Mouse (Mus musculus): ENCODE results near the gene Ccdc141. TPM values are rescaled to one million over a fixed set of nuclear protein-coding genes. Genes with fewer than 3 reads are reported as not detected.
A peak's percentile ranks its signal among the peaks of the same experiment; 100 is the strongest.

Gene Ccdc141
- polyA plus RNA-seq, 1 experiment from 2014 or later: 3.0 TPM

GRCm38 (mm10) chr2:77182271-77182995, 12.0 kb upstream of the Ccdc141 start:
- H3K36me3 ChIP-seq (replicated peaks; ENCODE audit: insufficient read depth, low read length): no peaks in the 10 kb centered on the region
- no peak overlapping the region for H3K4me2 ChIP-seq (ENCODE audit: low read depth, low read length)
- TF ChIP-seq EP300 (IDR thresholded peaks at IDR 0.05; ENCODE audit: low read depth) (no peak), CTCF (IDR thresholded peaks at IDR 0.05; ENCODE audit: low read depth) (no peak)
- H3K27ac ChIP-seq (ENCODE audit: low read depth): no peak overlapping the region
- WGBS (ENCODE audit: insufficient replicate concordance): 62% methylated on average over 4 of the region's 4 CpGs
- H3K9me3 ChIP-seq (ENCODE audit: low read length): no peaks in the 10 kb centered on the region
- no peaks in the 10 kb centered on the region for H3K4me1 ChIP-seq (ENCODE audit: insufficient read depth)
- no peak overlapping the region for H3K9ac ChIP-seq (replicated peaks)
- no peaks in the 10 kb centered on the region for H3K27me3 ChIP-seq (ENCODE audit: insufficient read depth, low read length)
- ATAC-seq (no peak), DNase-seq (no peak)
- no peak overlapping the region for H3K4me3 ChIP-seq (ENCODE audit: low read depth, low read length)

GRCm38 (mm10) chr2:77177472-77177871, 7.0 kb upstream of the Ccdc141 start:
- peak; percentile 84 for ATAC-seq
- no peaks in the 10 kb centered on the region for H3K27me3 ChIP-seq (ENCODE audit: insufficient read depth, low read length)
- no peak for TF ChIP-seq CTCF (IDR thresholded peaks at IDR 0.05; ENCODE audit: low read depth)
- peak; percentile 82 for TF ChIP-seq EP300 (IDR thresholded peaks at IDR 0.05; ENCODE audit: low read depth)
- H3K36me3 ChIP-seq (replicated peaks; ENCODE audit: insufficient read depth, low read length): no peaks in the 10 kb centered on the region
- no peaks in the 10 kb centered on the region for H3K9me3 ChIP-seq (ENCODE audit: low read length)
- H3K9ac ChIP-seq (replicated peaks): no peak overlapping the region
- 0 out of 2 replicates have a peak overlapping the region, but pooled peaks have one; percentile 39 for H3K27ac ChIP-seq (ENCODE audit: low read depth)
- no peak overlapping the region for H3K4me3 ChIP-seq (ENCODE audit: low read depth, low read length)
- H3K4me2 ChIP-seq (ENCODE audit: low read depth, low read length): 0 out of 2 replicates have a peak overlapping the region, but pooled peaks have one; percentile 23
- whole genome bisulfite sequencing (ENCODE audit: insufficient replicate concordance): 69% methylated on average over 2 of the region's 2 CpGs
- H3K4me1 ChIP-seq (ENCODE audit: insufficient read depth): peaks cover 9% of the 10 kb centered on the region; the same call in 1 of the 2 replicates
- DNase-seq: peak; percentile 33

DNA sequence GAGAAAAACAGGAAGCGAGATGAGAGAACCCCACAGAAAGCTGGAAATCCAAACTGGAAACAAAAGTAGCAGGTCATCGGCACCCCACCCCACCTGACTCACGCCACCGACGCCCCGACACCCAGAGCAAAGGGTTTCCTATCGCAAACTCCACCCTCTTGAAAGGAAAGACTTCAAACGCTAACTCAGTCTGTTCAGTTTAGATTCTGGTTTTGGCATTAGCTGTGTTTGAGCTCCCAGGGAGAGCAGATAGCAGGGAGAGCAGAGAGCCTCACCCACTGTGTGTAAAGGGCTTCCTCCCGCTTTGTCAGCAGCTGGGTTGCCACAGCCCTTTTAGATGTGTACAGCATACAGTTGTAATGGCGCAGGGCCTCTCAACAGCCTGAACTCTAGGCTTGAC, 6.0 kb upstream of the Ccdc141 start:
- Histone ChIP-seq H3K9me3 (ENCODE audit: low read length) (no peaks in the 10 kb centered on the region), H3K4me2 (ENCODE audit: low read depth, low read length) (peak overlapping the region; percentile 36), H3K4me3 (ENCODE audit: low read depth, low read length) (no peak overlapping the region), H3K9ac (replicated peaks) (0 out of 2 replicates have a peak overlapping the region, but pooled peaks have one; percentile 9), H3K27ac (ENCODE audit: low read depth) (peak overlapping the region; percentile 71), H3K36me3 (replicated peaks; ENCODE audit: insufficient read depth, low read length) (no peaks in the 10 kb centered on the region), H3K4me1 (ENCODE audit: insufficient read depth) (peaks cover 13% of the 10 kb centered on the region), H3K27me3 (ENCODE audit: insufficient read depth, low read length) (no peaks in the 10 kb centered on the region)
- 27% methylated on average over 10 of the region's 10 CpGs for WGBS (ENCODE audit: insufficient replicate concordance)
- peak; percentile 36 for DNase-seq
- ATAC-seq: peak; percentile 66
- TF ChIP-seq EP300 (IDR thresholded peaks at IDR 0.05; ENCODE audit: low read depth): peak; percentile 77
- no peak for TF ChIP-seq CTCF (IDR thresholded peaks at IDR 0.05; ENCODE audit: low read depth)

DNA sequence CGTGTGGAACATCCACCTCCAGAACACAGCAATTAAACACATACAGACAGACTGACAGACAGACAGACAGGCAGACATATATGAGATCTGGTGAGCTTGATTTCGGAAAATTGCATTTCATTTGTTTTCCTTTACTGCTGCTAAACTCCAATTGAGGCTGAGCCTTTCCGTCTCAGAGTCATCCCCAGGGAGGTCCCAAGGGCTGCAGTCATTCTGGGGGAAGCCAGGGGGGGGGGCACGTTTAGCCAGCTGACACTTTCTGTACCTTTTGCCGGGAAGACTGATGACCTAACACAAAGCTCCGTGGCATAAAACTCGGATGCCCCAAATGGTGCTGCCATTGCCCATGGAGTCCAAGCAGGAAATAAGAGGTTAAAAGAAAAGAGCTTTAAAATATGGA, 5.0 kb upstream of the Ccdc141 start:
- Histone ChIP-seq H3K9ac (replicated peaks) (no peak overlapping the region), H3K4me2 (ENCODE audit: low read depth, low read length) (no peak overlapping the region), H3K9me3 (ENCODE audit: low read length) (no peaks in the 10 kb centered on the region), H3K27me3 (ENCODE audit: insufficient read depth, low read length) (no peaks in the 10 kb centered on the region), H3K27ac (ENCODE audit: low read depth) (no peak overlapping the region), H3K4me3 (ENCODE audit: low read depth, low read length) (no peak overlapping the region), H3K4me1 (ENCODE audit: insufficient read depth) (peaks cover 13% of the 10 kb centered on the region), H3K36me3 (replicated peaks; ENCODE audit: insufficient read depth, low read length) (no peaks in the 10 kb centered on the region)
- no peak for DNase-seq
- no peak for ATAC-seq
- TF ChIP-seq EP300 (IDR thresholded peaks at IDR 0.05; ENCODE audit: low read depth) (no peak), CTCF (IDR thresholded peaks at IDR 0.05; ENCODE audit: low read depth) (no peak)
- 66% methylated on average over 7 of the region's 7 CpGs for WGBS (ENCODE audit: insufficient replicate concordance)

- DNase-seq (no peak), ATAC-seq (no peak)
- Histone ChIP-seq H3K27ac (ENCODE audit: low read depth) (peak overlapping the region; percentile 22), H3K27me3 (ENCODE audit: insufficient read depth, low read length) (no peaks in the 10 kb centered on the region), H3K9ac (replicated peaks) (no peak overlapping the region), H3K9me3 (ENCODE audit: low read length) (no peaks in the 10 kb centered on the region), H3K4me2 (ENCODE audit: low read depth, low read length) (no peak overlapping the region), H3K4me3 (ENCODE audit: low read depth, low read length) (no peak overlapping the region), H3K4me1 (ENCODE audit: insufficient read depth) (peaks cover 13% of the 10 kb centered on the region), H3K36me3 (replicated peaks; ENCODE audit: insufficient read depth, low read length) (no peaks in the 10 kb centered on the region)
- WGBS (ENCODE audit: insufficient replicate concordance): 79% methylated on average over 2 of the region's 2 CpGs
- TF ChIP-seq CTCF (IDR thresholded peaks at IDR 0.05; ENCODE audit: low read depth) (no peak), EP300 (IDR thresholded peaks at IDR 0.05; ENCODE audit: low read depth) (no peak)
Observed at GRCm38 (mm10) chr2:77174313-77174712, 3.9 kb upstream of the Ccdc141 start.

DNA sequence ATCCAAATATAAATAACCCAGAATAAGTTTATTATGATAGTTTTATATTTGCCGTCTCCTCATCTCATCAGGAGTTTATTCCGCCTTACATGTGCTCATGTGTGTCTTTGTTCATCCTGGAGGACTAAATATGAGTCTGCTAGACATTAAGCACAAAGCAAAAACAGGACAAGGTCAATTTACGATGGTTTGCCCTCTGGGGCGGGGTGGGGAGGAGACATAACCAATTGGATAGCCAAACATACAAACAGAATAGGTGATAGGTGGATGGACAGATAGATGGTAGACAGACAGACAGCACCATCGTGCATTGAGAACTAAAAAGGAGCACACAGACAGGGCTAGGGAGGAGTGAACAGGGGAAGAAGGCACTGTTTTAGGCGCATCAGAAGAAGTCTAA, 3.4 kb upstream of the Ccdc141 start:
- Histone ChIP-seq H3K9me3 (ENCODE audit: low read length) (no peaks in the 10 kb centered on the region), H3K27ac (ENCODE audit: low read depth) (peak overlapping the region; percentile 22; the same call in 1 of the 2 replicates), H3K4me3 (ENCODE audit: low read depth, low read length) (no peak overlapping the region), H3K9ac (replicated peaks) (no peak overlapping the region), H3K27me3 (ENCODE audit: insufficient read depth, low read length) (no peaks in the 10 kb centered on the region), H3K4me2 (ENCODE audit: low read depth, low read length) (no peak overlapping the region), H3K36me3 (replicated peaks; ENCODE audit: insufficient read depth, low read length) (no peaks in the 10 kb centered on the region), H3K4me1 (ENCODE audit: insufficient read depth) (peaks cover 13% of the 10 kb centered on the region)
- DNase-seq: no peak
- ATAC-seq: 0 out of 2 replicates have a peak, but pooled peaks have one; percentile 17
- WGBS (ENCODE audit: insufficient replicate concordance): 78% methylated on average over 6 of the region's 6 CpGs
- TF ChIP-seq EP300 (IDR thresholded peaks at IDR 0.05; ENCODE audit: low read depth) (no peak), CTCF (IDR thresholded peaks at IDR 0.05; ENCODE audit: low read depth) (no peak)

Data from liver, postnatal 0 days (tissue).